Mouse (Mus musculus) MEL (cell line): Measurements from ENCODE around the gene Zcrb1. TPM values are rescaled to one million over a fixed set of nuclear protein-coding genes. Genes with fewer than 3 reads are reported as not detected.

ENCODE experiments used
- DNase-seq: peaks from one replicate; pipeline ENCODE4 v3.0.0; 2011; ENCODE audit warnings: low read depth, low spot score
- H3K27ac ChIP-seq: 2 replicates; pipeline ENCODE4 v1.5.1; 2012; ENCODE audit warnings: low read depth, mild to moderate bottlenecking, control low read depth, low read length, moderate library complexity; ENCODE audit not compliant: control insufficient read depth
- H3K27me3 ChIP-seq, 2 experiments: fragments of 150-350 bp in 1 of 2; sonication (generic) in 1 of 2; 2 replicates each; pipeline ENCODE4 v1.6.1; 2012; ENCODE audit warnings: low read length in 2 of 2, mild to moderate bottlenecking in 2 of 2, improper control_type of control experiment in 1 of 2, moderate library complexity in 1 of 2; ENCODE audit not compliant: insufficient read depth in 2 of 2, control insufficient read depth in 1 of 2
- H3K36me3 ChIP-seq, 2 experiments: 2 replicates each; pipeline ENCODE4 v1.6.1; 2012 to 2014; ENCODE audit warnings: low read length in 2 of 2, improper control_type of control experiment in 1 of 2, inconsistent platforms in 1 of 2, mild to moderate bottlenecking in 1 of 2; ENCODE audit not compliant: insufficient read depth in 2 of 2, control insufficient read depth in 1 of 2
- H3K4me1 ChIP-seq, 2 experiments: fragments of 150-350 bp in 1 of 2; sonication (generic) in 1 of 2; 2 replicates each; pipeline ENCODE4 v1.6.1; 2012; ENCODE audit warnings: low read length in 2 of 2, improper control_type of control experiment in 1 of 2, mild to moderate bottlenecking in 1 of 2; ENCODE audit not compliant: insufficient read depth in 2 of 2, control insufficient read depth in 1 of 2
- H3K4me3 ChIP-seq, 2 experiments: fragments of 150-350 bp in 1 of 2; sonication (generic) in 1 of 2; 2 replicates each; pipeline ENCODE4 v1.5.1; 2012; ENCODE audit warnings: low read depth in 2 of 2, low read length in 2 of 2, mild to moderate bottlenecking in 2 of 2, moderate library complexity in 2 of 2, control low read depth in 1 of 2, improper control_type of control experiment in 1 of 2; ENCODE audit not compliant: control insufficient read depth in 1 of 2, insufficient read depth in 1 of 2
- H3K79me2 ChIP-seq: 2 replicates; pipeline ENCODE4 v1.6.1; 2012; ENCODE audit warnings: mild to moderate bottlenecking, low read length, moderate library complexity; ENCODE audit not compliant: control insufficient read depth, poor library complexity, insufficient read depth
- H3K9ac ChIP-seq: 2 replicates; pipeline ENCODE4 v1.6.1; 2012; ENCODE audit warnings: low read depth, mild to moderate bottlenecking, control low read depth, low read length, moderate library complexity; ENCODE audit not compliant: control insufficient read depth, poor library complexity, severe bottlenecking
- H3K9me3 ChIP-seq: fragments of 150-350 bp; sonication (generic); replicated peaks from 2 replicates; pipeline ENCODE4 v1.6.1; 2012; ENCODE audit warnings: mild to moderate bottlenecking, low read length, improper control_type of control experiment, moderate library complexity; ENCODE audit not compliant: insufficient read depth
- CHD1 ChIP-seq: IDR thresholded peaks from 2 replicates; pipeline ENCODE4 v1.6.1; 2012; ENCODE audit warnings: low read depth, mild to moderate bottlenecking, inconsistent platforms, low read length, improper control_type of control experiment
- CTCF ChIP-seq, 3 experiments: IDR thresholded peaks in 2 of 3; conservative IDR thresholded peaks in 1 of 3; 2 replicates each; pipeline ENCODE4 v1.5.1; 2011 to 2012; ENCODE audit warnings: low read length in 3 of 3, low read depth in 2 of 3, mild to moderate bottlenecking in 2 of 3, improper control_type of control experiment in 1 of 3, inconsistent platforms in 1 of 3, mixed read lengths in 1 of 3, moderate library complexity in 1 of 3; ENCODE audit not compliant: control insufficient read depth in 1 of 3, insufficient read depth in 1 of 3, poor library complexity in 1 of 3, severe bottlenecking in 1 of 3
- ELF1 ChIP-seq: IDR thresholded peaks from 2 replicates; pipeline ENCODE4 v1.6.1; 2014; ENCODE audit warnings: low read depth, mild to moderate bottlenecking, inconsistent platforms, low read length, improper control_type of control experiment, moderate library complexity
- ETS1 ChIP-seq: IDR thresholded peaks from 2 replicates; pipeline ENCODE4 v1.6.1; 2012; ENCODE audit warnings: low read depth, mild to moderate bottlenecking, inconsistent platforms, low read length, improper control_type of control experiment, moderate library complexity
- GABPA ChIP-seq: IDR thresholded peaks from 2 replicates; pipeline ENCODE4 v1.6.1; 2012; ENCODE audit warnings: low read depth, mild to moderate bottlenecking, inconsistent platforms, low read length, improper control_type of control experiment, moderate library complexity
- MAFK ChIP-seq: IDR thresholded peaks from 2 replicates; pipeline ENCODE4 v1.6.1; 2011; ENCODE audit warnings: low read depth, mild to moderate bottlenecking, low read length, improper control_type of control experiment, borderline replicate concordance
- MAZ ChIP-seq: IDR thresholded peaks from 2 replicates; pipeline ENCODE4 v1.6.1; 2012; ENCODE audit warnings: low read depth, mild to moderate bottlenecking, inconsistent platforms, low read length, improper control_type of control experiment
- MXI1 ChIP-seq: IDR thresholded peaks from 2 replicates; pipeline ENCODE4 v1.6.1; 2011; ENCODE audit warnings: mild to moderate bottlenecking, low read depth, low read length, improper control_type of control experiment
- NELFE ChIP-seq: IDR thresholded peaks from 2 replicates; pipeline ENCODE4 v1.6.1; 2011; ENCODE audit warnings: low read depth, low read length, improper control_type of control experiment
- POLR2A ChIP-seq, 2 experiments: IDR thresholded peaks; 2 replicates each; pipeline ENCODE4 v1.6.1; 2011 to 2012; ENCODE audit warnings: low read length in 2 of 2, mild to moderate bottlenecking in 2 of 2, control low read depth in 1 of 2, improper control_type of control experiment in 1 of 2, low read depth in 1 of 2, moderate library complexity in 1 of 2; ENCODE audit not compliant: control insufficient read depth in 1 of 2, insufficient read depth in 1 of 2, poor library complexity in 1 of 2
- POLR2AphosphoS2 ChIP-seq: IDR thresholded peaks from 2 replicates; pipeline ENCODE4 v1.6.1; 2011; ENCODE audit warnings: low read length, improper control_type of control experiment
- RCOR1 ChIP-seq: IDR thresholded peaks from 2 replicates; pipeline ENCODE4 v1.6.1; 2012; ENCODE audit warnings: low read depth, mild to moderate bottlenecking, inconsistent platforms, low read length, improper control_type of control experiment
- SMC3 ChIP-seq: IDR thresholded peaks from 2 replicates; pipeline ENCODE4 v1.6.1; 2011; ENCODE audit warnings: low read depth, low read length, improper control_type of control experiment
- polyA plus RNA-seq, 2 experiments: library from polyadenylated mRNA; stranded (reverse) in 1 of 2; unstranded in 1 of 2; fragments of >175 nt in 1 of 2; fragments of >200 nt in 1 of 2; gene quantifications; 2 replicates each; pipeline versions ENCODE4 v1.2.1 to v1.2.4; 2012; ENCODE audit warnings: low replicate concordance in 2 of 2, low read depth in 1 of 2; ENCODE audit not compliant: insufficient read length in 2 of 2, insufficient read depth in 1 of 2, missing spikeins in 1 of 2
- total RNA-seq: library from RNA; depleted of rRNA; stranded (reverse); fragments of 300-350 nt; gene quantifications from 2 replicates; pipeline ENCODE4 v1.2.3, GENCODE M21; 2012; rRNA removed

The Zcrb1 gene
- total and polyA plus RNA-seq, 3 experiments, result 70.0 to 149 TPM; not detected in 1

DNA sequence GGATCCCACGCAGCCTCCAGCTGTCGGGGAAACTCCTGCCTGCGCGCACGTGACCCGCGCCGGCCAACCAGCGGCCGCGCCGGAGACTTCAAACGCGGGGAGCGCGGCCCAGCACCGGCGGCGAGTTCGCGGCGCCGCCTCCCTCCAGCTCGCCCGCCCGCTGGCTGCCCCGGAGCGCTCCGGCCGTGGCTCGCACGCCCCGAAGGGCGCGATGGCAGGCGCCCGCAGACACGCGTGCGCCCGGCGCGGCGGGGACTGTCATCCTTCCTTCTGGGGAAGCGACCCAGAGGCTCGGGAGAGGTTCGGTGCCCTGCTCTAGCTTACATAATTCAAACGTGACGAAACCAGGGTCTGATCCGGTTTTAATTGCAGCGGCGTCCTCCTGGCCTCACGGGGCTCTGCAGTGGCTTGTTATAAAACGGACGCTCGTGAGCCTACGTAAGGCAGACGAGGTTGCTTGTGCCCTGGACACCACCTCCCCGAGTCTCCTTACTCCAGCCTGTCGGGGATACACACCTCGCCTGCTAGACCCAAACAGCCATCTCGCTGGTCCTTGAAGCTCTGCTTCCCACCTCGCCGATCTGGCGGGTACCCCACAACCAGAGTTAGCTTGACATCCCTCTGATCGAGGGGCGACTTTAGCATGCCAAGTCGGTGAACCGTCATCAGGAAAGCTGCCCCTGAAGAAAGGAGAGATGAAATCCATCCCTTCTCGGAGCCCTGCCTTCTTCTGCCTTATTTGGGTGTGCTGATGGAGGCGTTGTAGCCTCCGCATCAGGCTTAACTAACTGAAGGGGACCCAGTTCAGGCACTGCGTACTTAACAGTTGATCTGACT lies 61.0 kb downstream of the Zcrb1 start, which contains the start of gene Yaf2 (continued):
- TF ChIP-seq POLR2AphosphoS2, result no peak
- TF ChIP-seq POLR2A (IDR thresholded peaks at IDR 0.05; ENCODE audit: control insufficient read depth in 1 of 2, insufficient read depth in 1 of 2, low read depth in 1 of 2, low read length in 2 of 2, poor library complexity in 1 of 2), result peak; percentile 72 to 81; a peak in 3 of 4 replicates
- no peak for TF ChIP-seq MAZ

DNA sequence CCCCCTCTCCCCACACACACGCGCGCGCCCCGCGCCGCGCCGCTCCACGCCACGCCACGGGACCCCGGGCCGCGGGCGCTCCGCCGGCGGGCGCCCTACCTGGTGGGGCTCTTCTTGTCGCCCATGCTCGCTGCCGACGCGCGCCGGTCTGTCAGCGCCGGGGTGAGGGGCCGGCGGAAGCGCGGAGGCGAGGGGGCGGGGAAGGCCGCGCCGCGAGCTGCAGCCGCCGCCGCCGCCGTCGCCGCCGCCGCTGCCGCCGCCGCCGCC lies 61.5 kb downstream of the Zcrb1 start:
- TF ChIP-seq MAFK (no peak), SMC3 (no peak), RCOR1 (no peak), MXI1 (no peak), NELFE (no peak), CTCF (IDR thresholded peaks at IDR 0.05 in 2 of 3, conservative IDR thresholded peaks at IDR 0.05 in 1 of 3; ENCODE audit: control insufficient read depth in 1 of 3, insufficient read depth in 1 of 3, low read depth in 2 of 3, low read length in 3 of 3, poor library complexity in 1 of 3, severe bottlenecking in 1 of 3) (no peak), ELF1 (no peak), ETS1 (no peak), CHD1 (no peak), POLR2A (IDR thresholded peaks at IDR 0.05; ENCODE audit: control insufficient read depth in 1 of 2, insufficient read depth in 1 of 2, low read depth in 1 of 2, low read length in 2 of 2, poor library complexity in 1 of 2) (no peak; a peak in 1 of 4 replicates), GABPA (no peak)
- H3K27ac ChIP-seq, result peak overlapping the region; percentile 41; the same call in 1 of the 2 replicates
- DNase-seq, result no peak
- H3K4me1 ChIP-seq, result peaks cover 0 to 6% of the 10 kb centered on the region in 2 experiments; a peak in 2 of 4 replicates
- H3K79me2 ChIP-seq, result peaks cover 26% of the 10 kb centered on the region
- no peaks in the 10 kb centered on the region for H3K27me3 ChIP-seq
- no peaks in the 10 kb centered on the region for H3K9me3 ChIP-seq
- H3K9ac ChIP-seq, result peak overlapping the region; percentile 90
- H3K36me3 ChIP-seq, result peaks cover 2 to 5% of the 10 kb centered on the region in 2 experiments; a peak in 2 of 4 replicates
- H3K4me3 ChIP-seq, result peak overlapping the region; percentile 51 to 83; a peak in 3 of 4 replicates

Other genes starting within 250 kb of the Zcrb1 start
- gene Gxylt1, start 123.2 kb downstream of the Zcrb1 start, total RNA-seq, result 5.3 and 6.0 TPM in 2 replicates
- gene Gxylt1, start 123.2 kb downstream of the Zcrb1 start, polyA plus RNA-seq, result 10 to 100 TPM in 1 of 2 experiments, 1 to 10 TPM in 1; 9.9 to 48.9 TPM
- gene Yaf2, start 61.4 kb downstream of the Zcrb1 start, total RNA-seq, result 37.7 and 39.7 TPM in 2 replicates
- 10 to 100 TPM in 1 of 2 experiments, not detected in 1; 50.7 TPM for gene Yaf2, start 61.4 kb downstream of the Zcrb1 start, polyA plus RNA-seq
- 44.8 and 50.1 TPM in 2 replicates for gene Pphln1, start within 50 bp of the Zcrb1 start, total RNA-seq
- 10 to 100 TPM; 43.4 to 63.0 TPM for gene Pphln1, start within 50 bp of the Zcrb1 start, polyA plus RNA-seq
- 0.03 TPM in 1 of 2 replicates, not detected in the other for gene Prickle1, start 197.6 kb upstream of the Zcrb1 start, total RNA-seq
- gene Prickle1, start 197.6 kb upstream of the Zcrb1 start, polyA plus RNA-seq, result under 1 TPM in 1 of 2 experiments, not detected in 1; 0.08 TPM